Mouse (Mus musculus) bone marrow macrophage, adult 2 months (primary cell): Measurements from ENCODE around the gene Prkrip1.

ENCODE experiments used
- CTCF ChIP-seq: IDR thresholded peaks from 2 replicates; pipeline ENCODE4 v1.5.1; 2012; ENCODE audit warnings: low read depth, mild to moderate bottlenecking, low read length, moderate library complexity
- POLR2A ChIP-seq: IDR thresholded peaks from 2 replicates; pipeline ENCODE4 v1.6.1; 2012; ENCODE audit warnings: mild to moderate bottlenecking, low read depth, low read length, borderline replicate concordance

DNA sequence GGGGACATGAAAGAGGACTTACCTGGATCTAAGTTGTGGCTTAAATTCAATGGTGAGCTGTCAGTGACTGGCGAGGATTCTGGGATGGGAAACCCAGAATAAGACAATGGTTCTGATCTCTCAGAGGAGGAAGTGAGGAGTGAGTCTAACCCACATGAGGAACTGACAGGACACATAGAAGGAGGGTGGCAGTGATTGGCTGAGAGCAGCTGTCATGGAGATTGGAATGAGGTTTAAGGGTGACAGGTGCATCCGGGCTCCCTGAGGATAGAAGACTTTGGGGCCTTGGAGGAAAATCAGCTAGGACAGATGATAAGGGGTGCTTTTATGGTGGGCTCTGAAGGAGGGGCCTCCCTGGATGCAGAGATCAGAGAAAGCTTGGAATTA lies 47.7 kb upstream of the Prkrip1 start, which contains the start of gene Sh2b2:
- TF ChIP-seq CTCF (no peak), POLR2A (no peak)
